Comparison of ENCODE assay signal across 35 mouse cellular contexts in genomic region chr10:128591436-128591835, GRCm38 (mm10).
"Had no signal": no experiment of that assay in that cellular context is flagged by ENCODE, and none has a peak within 500 bp of the region (broad histone marks: within the 10 kb centered on the region; RNA-seq: fewer than 3 reads in every experiment).

No protein-coding gene starts in this region.

- H3K36me3 ChIP-seq: heart, embryonic 12.5 days; heart, embryonic 13.5 days; heart, embryonic 15.5 days; hindbrain, embryonic 10.5 days; hindbrain, embryonic 12.5 days; hindbrain, embryonic 13.5 days; hindbrain, embryonic 15.5 days; intestine, embryonic 15.5 days; kidney, embryonic 15.5 days had no signal

- H3K4me3 ChIP-seq: heart, embryonic 12.5 days; heart, embryonic 13.5 days; heart, embryonic 15.5 days; hindbrain, embryonic 12.5 days; hindbrain, embryonic 15.5 days; intestine, embryonic 15.5 days; layer of hippocampus, adult 2 months; left cerebral cortex, adult 2 months had no signal

- H3K9me3 ChIP-seq: heart, embryonic 12.5 days; heart, embryonic 13.5 days; heart, embryonic 15.5 days; hindbrain, embryonic 10.5 days; hindbrain, embryonic 12.5 days; hindbrain, embryonic 13.5 days; hindbrain, embryonic 15.5 days; intestine, embryonic 15.5 days; kidney, embryonic 15.5 days had no signal

- DNase-seq: heart, postnatal 10 days; heart, postnatal 14 days; heart, postnatal 36 days; heart, postnatal 4 days; kidney, adult 11 months; kidney, adult 18-20 months; kidney, adult 2 months; kidney, adult 8-10 months; kidney, adult 9 months; kidney, postnatal 10 days; kidney, postnatal 14 days; kidney, postnatal 25 days; kidney, postnatal 36 days; kidney, postnatal 4 days; layer of hippocampus, adult 9-11 months; layer of hippocampus, postnatal 36 days had no signal

- H3K4me2 ChIP-seq: heart, embryonic 11.5 days; heart, embryonic 12.5 days; heart, embryonic 13.5 days; heart, embryonic 15.5 days; hindbrain, embryonic 12.5 days; hindbrain, embryonic 13.5 days; hindbrain, embryonic 14.5 days; hindbrain, embryonic 15.5 days; intestine, embryonic 15.5 days had no signal

- ATAC-seq: hindbrain, embryonic 16.5 days; hindbrain, postnatal 0 days; inflammation-experienced regulatory T-cells, adult 6 months; intestine, embryonic 15.5 days; intestine, embryonic 16.5 days; intestine, postnatal 0 days had no signal

- H3K27ac ChIP-seq: heart, embryonic 13.5 days; heart, embryonic 15.5 days; hindbrain, embryonic 10.5 days; hindbrain, embryonic 12.5 days; hindbrain, embryonic 13.5 days; hindbrain, embryonic 14.5 days; hindbrain, embryonic 15.5 days; hindbrain, postnatal 0 days; intestine, embryonic 15.5 days; kidney, embryonic 15.5 days; kidney, postnatal 0 days; layer of hippocampus, adult 2 months; left cerebral cortex, adult 2 months had no signal

- H3K9ac ChIP-seq: heart, embryonic 12.5 days; heart, embryonic 13.5 days; heart, embryonic 15.5 days; hindbrain, embryonic 12.5 days; hindbrain, embryonic 13.5 days; hindbrain, embryonic 14.5 days; hindbrain, embryonic 15.5 days; intestine, embryonic 15.5 days; kidney, embryonic 15.5 days had no signal
